Mouse (Mus musculus) C2C12 (cell line): ENCODE results near the gene Prss33.

Experiments used
- CEBPB ChIP-seq: IDR thresholded peaks from one replicate; pipeline ENCODE4 v1.6.1; 2011; ENCODE audit warnings: low read depth, mild to moderate bottlenecking, control low read depth, moderate library complexity
- CTCF ChIP-seq: IDR thresholded peaks from one replicate; pipeline ENCODE4 v1.5.1; 2011; ENCODE audit not compliant: control insufficient read depth, insufficient read depth, insufficient read length
- MYOG ChIP-seq: IDR thresholded peaks from one replicate; pipeline ENCODE4 v1.6.1; 2011; ENCODE audit not compliant: control insufficient read depth, insufficient read length; ENCODE audit errors: extremely low read depth

- TF ChIP-seq MYOG (no peak), CEBPB (no peak), CTCF (peak; percentile 57)
These were observed 17.4 kb upstream of the Prss33 start for GRCm38 (mm10) chr17:23853292-23853691.
